Mouse (Mus musculus) hindbrain, embryonic 13.5 days (tissue): ENCODE measurements at regions not wholly inside any gene's neighbourhood (a gene's known extent, or its start where the extent isn't known, plus 50 kb on each side); places are given as distances from the start of the nearest gene placed in this dataset.
A peak's percentile ranks its signal among the peaks of the same experiment; 100 is the strongest.

ENCODE experiments used
- ATAC-seq: fragments of 200-750 bp; cut with Nextera tagmentation; 2 replicates; pipeline ENCODE4 v1.8.0; 2017; ENCODE audit warnings: moderate TSS enrichment; ENCODE audit not compliant: low FRiP score
- H3K27ac ChIP-seq: fragments of 300-500 bp; sonication (generic); 2 replicates; pipeline ENCODE4 v1.5.1; 2015; ENCODE audit warnings: inconsistent platforms, mild to moderate bottlenecking, moderate library complexity
- H3K27me3 ChIP-seq: fragments of 300-500 bp; sonication (generic); 2 replicates; pipeline ENCODE4 v1.6.1; 2015; ENCODE audit warnings: mild to moderate bottlenecking, inconsistent platforms
- H3K36me3 ChIP-seq: fragments of 300-500 bp; sonication (generic); 2 replicates; pipeline ENCODE4 v1.6.1; 2015; ENCODE audit warnings: mild to moderate bottlenecking, inconsistent platforms
- H3K4me1 ChIP-seq: fragments of 300-500 bp; sonication (generic); replicated peaks from 2 replicates; pipeline ENCODE4 v1.6.1; 2015; ENCODE audit warnings: inconsistent platforms
- H3K4me2 ChIP-seq: fragments of 300-500 bp; sonication (generic); 2 replicates; pipeline ENCODE4 v1.6.1; 2015; ENCODE audit warnings: inconsistent platforms, mild to moderate bottlenecking, moderate library complexity
- H3K4me3 ChIP-seq: fragments of 300-500 bp; sonication (generic); 2 replicates; pipeline ENCODE4 v1.5.1; 2015; ENCODE audit warnings: mild to moderate bottlenecking, inconsistent platforms
- H3K9ac ChIP-seq: fragments of 300-500 bp; sonication (generic); 2 replicates; pipeline ENCODE4 v1.6.1; 2015; ENCODE audit warnings: mild to moderate bottlenecking, inconsistent platforms
- H3K9me3 ChIP-seq: fragments of 300-500 bp; sonication (generic); 2 replicates; pipeline ENCODE4 v1.6.1; 2016; ENCODE audit warnings: inconsistent platforms
- WGBS: fragments of 180-500 bp; shearing (Covaris S2); methylation state at CpG from one replicate; pipeline ENCODE4 v1.1.7; 2015; 5-methylcytosine and 5-hydroxymethylcytosine counted together

GRCm38 (mm10) chr17:4919866-4920495 lies 74.2 kb upstream of the Arid1b start:
- H3K27me3 ChIP-seq, result no peaks in the 10 kb centered on the region
- ATAC-seq, result no peak
- WGBS, result 92% methylated on average over 6 of the region's 6 CpGs
- H3K9me3 ChIP-seq, result no peaks in the 10 kb centered on the region
- H3K4me2 ChIP-seq, result no peak overlapping the region
- H3K36me3 ChIP-seq, result no peaks in the 10 kb centered on the region
- H3K4me1 ChIP-seq, result no peaks in the 10 kb centered on the region
- H3K9ac ChIP-seq, result no peak overlapping the region
- H3K4me3 ChIP-seq, result no peak overlapping the region
- no peak overlapping the region for H3K27ac ChIP-seq

DNA sequence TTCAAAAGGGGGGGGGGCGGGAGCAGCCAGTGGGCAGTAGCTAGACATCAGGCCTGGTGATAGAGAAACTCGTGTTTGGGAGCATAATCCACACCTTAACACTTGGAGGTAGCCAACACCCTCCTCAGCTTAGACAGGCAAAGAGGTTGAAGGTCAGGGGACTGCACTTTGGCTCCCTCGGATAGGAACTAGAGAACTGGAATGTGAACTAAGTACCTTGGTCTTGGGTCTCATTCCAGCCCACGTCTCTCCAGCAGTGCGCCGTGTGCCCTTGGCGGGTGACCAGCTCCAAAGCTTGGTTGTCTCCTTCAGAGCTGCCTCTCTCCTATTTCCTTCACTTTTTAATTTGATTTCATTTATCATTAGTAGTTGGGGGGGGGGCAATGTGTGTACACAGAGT lies 73.0 kb upstream of the Arid1b start:
- Histone ChIP-seq H3K9ac (no peak overlapping the region), H3K4me1 (no peaks in the 10 kb centered on the region), H3K27ac (no peak overlapping the region), H3K9me3 (no peaks in the 10 kb centered on the region), H3K27me3 (no peaks in the 10 kb centered on the region), H3K4me2 (no peak overlapping the region), H3K36me3 (no peaks in the 10 kb centered on the region), H3K4me3 (no peak overlapping the region)
- 79% methylated on average over 7 of the region's 7 CpGs for WGBS
- no peak for ATAC-seq

- Histone ChIP-seq H3K4me3 (no peak overlapping the region), H3K36me3 (no peaks in the 10 kb centered on the region), H3K9me3 (no peaks in the 10 kb centered on the region), H3K9ac (no peak overlapping the region), H3K4me1 (no peaks in the 10 kb centered on the region), H3K27me3 (no peaks in the 10 kb centered on the region), H3K4me2 (no peak overlapping the region), H3K27ac (no peak overlapping the region)
- 84% methylated on average over 5 of the region's 5 CpGs for WGBS
- no peak for ATAC-seq
Observed at GRCm38 (mm10) chr17:4928631-4929030, 65.5 kb upstream of the Arid1b start.

- 88% methylated on average over 5 of the region's 5 CpGs for WGBS
- H3K9ac ChIP-seq, result no peak overlapping the region
- H3K4me3 ChIP-seq, result no peak overlapping the region
- no peaks in the 10 kb centered on the region for H3K9me3 ChIP-seq
- H3K36me3 ChIP-seq, result no peaks in the 10 kb centered on the region
- H3K4me2 ChIP-seq, result no peak overlapping the region
- peaks cover 3% of the 10 kb centered on the region; the same call in 1 of the 2 replicates for H3K4me1 ChIP-seq
- ATAC-seq, result no peak
- no peak overlapping the region for H3K27ac ChIP-seq
- H3K27me3 ChIP-seq, result no peaks in the 10 kb centered on the region; the same call in 1 of the 2 replicates
Observed at GRCm38 (mm10) chr17:4935268-4935667, 58.9 kb upstream of the Arid1b start.

DNA sequence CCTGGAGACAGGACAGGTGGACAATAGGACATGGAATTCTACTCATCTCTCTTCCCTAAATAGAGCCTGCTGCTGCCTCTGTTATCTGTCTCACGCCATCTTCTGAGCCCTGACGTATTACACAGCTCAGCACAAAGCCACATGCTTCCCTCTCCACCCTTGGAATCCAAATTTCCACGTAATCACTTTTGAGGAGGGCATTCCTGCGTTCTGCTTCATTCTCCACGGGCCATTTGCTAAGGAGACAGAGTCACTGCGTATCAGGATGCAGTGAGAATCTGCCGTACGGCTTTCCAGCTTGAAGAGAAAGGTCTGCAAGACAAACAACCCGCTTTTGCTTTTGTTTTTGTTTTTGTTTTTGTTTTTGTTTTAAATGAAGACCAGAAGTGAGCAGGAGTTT lies 53.5 kb upstream of the Arid1b start:
- Histone ChIP-seq H3K9me3 (no peaks in the 10 kb centered on the region), H3K4me1 (peaks cover 11% of the 10 kb centered on the region), H3K27me3 (no peaks in the 10 kb centered on the region; the same call in 1 of the 2 replicates), H3K27ac (peak overlapping the region; percentile 41; the same call in 1 of the 2 replicates), H3K4me2 (no peak overlapping the region), H3K9ac (no peak overlapping the region), H3K36me3 (no peaks in the 10 kb centered on the region), H3K4me3 (no peak overlapping the region)
- ATAC-seq, result no peak
- WGBS, result 44% methylated on average over 9 of the region's 9 CpGs

GRCm38 (mm10) chr17:4941286-4941800 lies 52.8 kb upstream of the Arid1b start:
- Histone ChIP-seq H3K27me3 (no peaks in the 10 kb centered on the region; the same call in 1 of the 2 replicates), H3K4me1 (peaks cover 18% of the 10 kb centered on the region), H3K9ac (no peak overlapping the region), H3K36me3 (no peaks in the 10 kb centered on the region), H3K27ac (no peak overlapping the region), H3K4me3 (no peak overlapping the region), H3K9me3 (no peaks in the 10 kb centered on the region), H3K4me2 (no peak overlapping the region)
- 34% methylated on average over 4 of the region's 4 CpGs for WGBS
- no peak for ATAC-seq

DNA sequence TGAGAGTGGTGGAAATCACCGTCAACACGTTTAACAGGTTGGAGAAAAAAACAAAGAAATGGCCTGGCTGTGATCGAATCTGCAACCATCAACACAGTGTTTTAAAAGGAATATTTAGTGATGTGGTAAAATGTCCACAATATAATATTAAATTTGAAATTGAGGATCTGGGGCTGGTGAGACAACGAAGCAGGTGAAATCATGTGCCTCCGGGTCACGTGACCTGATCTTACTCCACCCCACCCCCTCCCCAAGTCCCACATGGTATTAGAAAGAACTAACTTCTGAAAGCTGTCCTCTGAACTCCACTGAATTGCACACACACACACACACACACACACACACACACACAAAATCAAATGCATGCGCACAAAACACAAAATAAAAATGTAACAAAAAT lies 51.3 kb upstream of the Arid1b start:
- no peak overlapping the region for H3K4me3 ChIP-seq
- no peaks in the 10 kb centered on the region for H3K36me3 ChIP-seq
- no peaks in the 10 kb centered on the region for H3K9me3 ChIP-seq
- H3K4me1 ChIP-seq, result peaks cover 25% of the 10 kb centered on the region
- no peak for ATAC-seq
- no peak overlapping the region for H3K27ac ChIP-seq
- H3K9ac ChIP-seq, result no peak overlapping the region
- H3K27me3 ChIP-seq, result no peaks in the 10 kb centered on the region
- WGBS, result 95% methylated on average over 7 of the region's 7 CpGs
- no peak overlapping the region for H3K4me2 ChIP-seq
